Mouse (Mus musculus): ENCODE measurements around the gene Rbm47.

The Rbm47 gene

DNA sequence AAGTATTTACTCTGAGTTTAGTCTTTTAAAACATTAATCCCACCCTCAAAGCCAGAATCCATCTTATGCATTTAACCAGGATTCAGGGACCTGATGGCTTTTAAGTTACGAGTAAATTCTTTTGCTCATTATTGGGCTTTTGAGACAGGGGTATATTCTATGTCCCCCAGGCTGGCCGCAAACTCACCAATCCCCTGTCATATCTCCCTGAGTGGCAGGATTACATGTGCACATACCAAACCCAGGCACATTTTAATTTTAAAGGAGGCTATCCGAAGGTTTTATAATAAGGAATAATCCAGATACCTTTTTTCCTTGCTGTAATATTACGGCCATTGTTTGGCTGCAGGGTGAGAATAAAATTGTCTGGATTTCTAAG lies 111.3 kb downstream of the Rbm47 start:
- no peak for DNase-seq

DNA sequence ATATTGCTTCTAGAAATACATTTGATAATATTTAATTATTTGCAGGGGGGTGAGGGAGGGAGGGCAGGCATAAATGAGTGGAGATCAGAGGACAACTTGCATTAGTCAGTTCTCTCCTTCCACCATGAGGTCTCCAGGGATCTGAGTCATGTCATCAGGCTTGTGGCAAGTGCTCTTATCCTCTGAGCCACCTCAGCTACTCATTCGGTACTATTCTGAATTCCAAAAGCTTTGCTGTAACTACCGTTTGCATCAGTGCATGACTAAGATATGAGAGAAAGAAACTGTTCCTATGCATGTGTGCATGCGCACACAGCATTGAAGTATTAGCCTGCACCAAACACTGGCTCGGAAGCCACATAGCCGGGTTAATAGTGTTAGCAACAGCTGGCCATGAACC lies 114.1 kb downstream of the Rbm47 start:
- no peak for DNase-seq

DNA sequence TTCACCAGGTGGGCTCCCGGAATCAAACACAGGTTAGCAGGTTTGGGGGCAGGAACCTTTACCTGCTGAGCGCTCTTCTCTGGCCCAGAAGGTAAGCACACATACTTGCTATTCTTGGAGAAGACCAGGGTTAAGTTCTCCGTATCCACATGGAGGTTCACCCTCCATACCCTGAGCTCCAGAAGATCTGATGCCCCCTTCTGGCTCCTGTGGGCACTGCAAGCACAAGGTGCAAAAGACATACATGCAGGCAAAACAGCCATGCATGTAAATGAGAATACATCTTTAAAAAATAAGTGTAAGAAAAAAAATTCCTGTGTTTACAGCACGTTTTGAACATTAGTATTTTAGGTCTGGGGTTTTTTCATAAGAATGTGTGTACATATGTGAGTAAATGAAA lies 116.2 kb downstream of the Rbm47 start:
- peak; percentile 46 to 52 for DNase-seq

DNA sequence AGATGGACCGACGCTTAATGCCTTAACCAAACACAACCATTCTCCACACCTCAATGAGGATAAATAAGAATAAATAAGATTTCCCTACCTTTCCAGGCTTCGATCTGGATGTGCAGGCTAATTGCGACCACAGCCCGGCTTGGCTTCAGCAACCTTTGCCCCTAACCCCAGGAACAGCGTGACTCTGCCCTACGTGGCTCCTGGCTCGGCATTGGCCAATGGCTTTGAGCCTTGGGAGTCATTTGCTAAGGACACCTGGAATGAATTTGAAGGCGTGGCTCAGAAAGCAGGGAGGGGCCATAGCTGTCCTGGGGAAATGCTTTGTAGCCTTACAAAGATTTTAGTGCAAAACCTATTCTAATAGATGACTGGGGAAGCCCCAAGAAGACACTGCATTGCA lies 118.5 kb downstream of the Rbm47 start:
- no peak for DNase-seq

DNA sequence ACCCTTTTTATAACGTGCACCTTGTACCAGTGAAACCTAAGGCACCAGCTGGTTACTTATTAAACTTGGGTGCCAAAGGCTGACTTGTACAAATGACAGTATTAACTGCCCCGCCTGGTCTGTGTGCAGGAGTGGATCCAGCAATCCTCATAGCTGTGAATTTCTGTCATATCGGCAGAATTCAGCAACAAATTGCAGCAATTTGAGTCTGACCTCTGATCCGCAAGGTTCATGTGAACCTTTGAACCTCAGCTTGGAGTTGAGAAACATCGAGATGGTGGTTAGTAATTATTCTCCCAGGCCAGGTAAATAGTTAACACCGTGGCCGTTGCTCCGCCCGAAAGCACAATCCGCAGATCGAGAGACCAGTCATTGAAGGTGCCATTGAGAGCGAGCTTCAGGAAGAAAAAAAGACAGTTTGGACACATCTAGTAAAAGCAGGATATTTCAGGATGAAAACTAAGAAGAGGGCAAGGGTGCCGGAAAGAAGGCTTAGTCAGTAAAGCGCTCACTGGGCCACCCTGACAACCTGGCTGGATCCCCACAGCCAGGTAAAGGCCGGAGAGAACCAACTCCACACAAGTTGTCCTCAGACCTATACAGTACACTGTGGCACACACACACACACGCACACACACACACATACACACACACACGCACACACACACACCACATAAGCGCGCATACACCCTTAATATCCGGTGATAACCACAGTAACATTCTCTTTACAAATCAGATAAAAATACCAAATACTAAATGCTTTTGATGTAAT lies 120.0 kb downstream of the Rbm47 start:
- DNase-seq, result no peak

DNA sequence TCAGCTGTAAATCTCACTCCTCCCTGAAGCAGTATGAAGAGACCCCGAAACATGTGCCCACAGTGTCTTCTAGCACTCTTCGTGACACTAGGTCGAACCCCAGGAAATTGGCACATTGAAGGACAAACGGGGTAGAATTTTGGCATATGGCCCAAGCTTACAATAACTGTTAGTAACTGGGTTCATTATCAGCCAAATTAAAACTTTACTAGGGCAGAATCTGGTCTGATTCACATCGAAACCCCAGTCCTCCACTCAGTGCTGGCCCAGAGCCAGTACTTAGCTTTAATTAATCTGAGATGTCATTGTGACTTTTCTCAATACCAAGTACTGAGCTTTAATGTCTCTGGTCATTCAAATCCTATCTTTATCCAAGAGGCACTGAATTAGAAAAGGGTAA lies 122.1 kb downstream of the Rbm47 start:
- DNase-seq, result no peak

DNA sequence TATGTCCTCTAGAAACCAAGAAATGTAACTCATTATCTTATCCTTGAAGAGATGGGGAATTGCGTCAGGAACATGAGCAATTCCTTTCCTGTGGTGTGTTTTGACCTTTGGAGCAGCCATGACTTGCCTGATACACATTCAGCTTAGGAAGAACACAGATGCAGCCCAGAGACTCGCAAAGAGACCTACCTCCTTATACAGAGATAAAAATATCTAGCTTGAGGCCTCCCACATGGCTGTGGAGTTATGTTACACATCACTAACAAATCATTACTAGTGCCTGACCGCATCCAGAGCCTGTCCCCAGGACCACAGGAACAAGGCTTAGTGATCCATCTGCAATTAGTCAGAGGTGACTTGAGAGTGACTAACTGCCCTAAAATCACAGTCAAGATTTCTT lies 126.6 kb downstream of the Rbm47 start:
- no peak for DNase-seq

DNA sequence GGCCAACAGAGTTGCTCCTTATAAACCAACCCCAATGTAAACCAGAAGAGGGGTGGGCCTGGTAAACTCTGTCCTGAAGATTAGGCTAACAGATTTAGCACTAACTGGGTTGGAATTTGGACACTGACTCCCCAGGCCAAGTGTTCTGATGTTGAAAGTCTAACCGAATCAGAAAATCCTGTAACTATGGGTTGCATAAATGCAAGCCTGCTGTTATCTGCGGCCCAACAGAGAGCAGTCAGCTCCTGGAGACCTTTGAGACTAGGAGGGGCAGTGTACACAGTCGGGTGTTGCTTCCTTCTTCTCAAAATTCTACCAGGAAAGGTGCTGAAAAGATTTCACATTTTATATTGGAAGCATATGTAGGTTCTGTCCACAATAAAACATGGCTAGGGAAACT lies 129.0 kb downstream of the Rbm47 start:
- DNase-seq, result no peak

DNA sequence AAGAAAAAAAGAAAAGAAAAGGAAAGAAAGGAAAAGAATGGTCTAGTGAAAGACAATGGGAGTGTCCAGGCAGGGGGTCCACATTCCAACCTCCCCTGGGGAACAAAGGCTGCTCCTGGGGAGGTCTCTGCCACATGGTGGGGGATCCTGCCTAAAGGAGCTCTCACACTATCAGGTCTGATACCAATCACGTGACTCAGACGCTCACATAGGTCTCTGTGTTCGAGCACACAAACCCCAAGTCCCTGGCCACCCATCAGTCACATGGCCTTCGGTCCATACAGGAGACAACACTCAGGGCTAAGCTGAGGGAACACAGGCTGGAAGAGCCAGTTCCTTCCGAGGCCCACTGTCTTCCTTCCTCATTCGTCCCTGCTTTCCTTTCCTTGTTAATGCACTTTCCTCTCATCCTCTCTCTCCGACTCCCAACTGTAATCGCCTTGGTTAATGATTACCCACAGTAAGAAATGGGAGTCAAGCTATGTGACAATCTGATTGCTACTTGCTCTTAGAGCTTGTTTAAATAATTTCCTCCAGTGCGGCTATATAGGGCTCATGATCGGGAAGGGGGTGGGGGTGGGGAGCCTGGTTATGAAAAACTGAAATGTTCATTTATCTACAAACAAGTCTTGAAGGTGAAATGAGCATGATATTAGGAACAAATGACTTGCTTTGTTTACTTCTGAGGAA lies 130.1 kb downstream of the Rbm47 start:
- DNase-seq, result no peak

DNA sequence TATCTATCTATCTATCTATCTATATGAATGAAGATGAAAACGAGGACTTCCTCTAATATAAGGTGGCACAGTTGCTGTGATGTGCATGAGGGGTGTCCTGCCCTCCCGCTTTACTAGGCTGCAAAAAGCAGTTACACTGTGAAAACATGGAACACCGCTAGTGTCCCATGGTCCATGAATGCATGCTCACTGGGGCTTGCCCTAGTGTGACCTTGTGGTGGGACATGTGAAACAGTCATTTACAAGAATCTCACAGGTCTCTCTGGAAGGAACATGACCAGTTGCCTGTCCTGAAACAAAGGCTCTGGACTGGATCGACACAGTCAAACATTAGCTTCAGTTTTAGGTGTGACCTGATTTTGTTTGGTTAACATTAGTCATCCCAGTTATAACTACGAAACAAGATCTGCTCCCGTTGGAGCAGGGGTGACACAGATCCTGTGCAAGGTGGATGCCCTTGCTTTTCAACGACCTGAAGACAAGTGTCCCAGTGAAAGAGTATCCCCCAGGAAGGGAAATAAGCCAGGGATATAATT lies 132.1 kb downstream of the Rbm47 start:
- no peak for DNase-seq

DNA sequence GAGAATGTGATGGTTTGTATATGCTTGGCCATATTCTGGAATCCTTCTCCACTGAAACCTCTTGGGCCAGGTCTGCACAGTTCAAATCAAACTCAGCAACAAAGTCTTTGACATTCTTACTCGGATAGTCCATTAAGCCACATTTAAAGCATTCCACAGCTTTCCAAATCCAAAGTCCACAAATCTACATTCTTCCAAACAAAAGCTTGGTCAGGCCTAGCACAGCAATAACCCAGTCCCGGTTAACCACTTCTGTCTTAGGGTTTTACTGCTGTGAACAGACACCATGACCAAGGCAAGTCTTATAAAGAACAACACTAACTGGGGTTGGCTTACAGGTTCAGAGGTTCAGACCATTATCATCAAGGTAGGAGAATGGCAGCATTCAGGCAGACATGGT lies 133.1 kb downstream of the Rbm47 start:
- no peak for DNase-seq

DNA sequence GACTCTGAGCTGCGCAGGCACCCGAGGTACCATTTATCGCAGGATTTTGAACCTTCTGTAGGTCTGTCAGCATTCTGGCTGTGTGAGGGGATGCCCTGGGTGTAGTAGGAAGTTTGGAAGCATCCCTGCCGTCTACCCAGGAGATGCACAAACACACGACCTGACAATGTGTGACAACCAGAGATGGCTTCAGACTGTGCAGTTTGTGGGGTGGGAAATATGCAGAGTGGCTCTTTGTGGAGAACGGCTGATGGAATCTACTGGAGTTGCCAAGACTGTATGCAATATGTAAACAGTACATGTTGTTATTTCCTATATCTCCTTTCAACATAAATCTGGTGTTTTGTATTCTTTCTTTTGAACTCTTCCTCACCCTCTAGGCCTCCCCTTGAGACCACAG lies 135.9 kb downstream of the Rbm47 start:
- DNase-seq, result no peak

DNA sequence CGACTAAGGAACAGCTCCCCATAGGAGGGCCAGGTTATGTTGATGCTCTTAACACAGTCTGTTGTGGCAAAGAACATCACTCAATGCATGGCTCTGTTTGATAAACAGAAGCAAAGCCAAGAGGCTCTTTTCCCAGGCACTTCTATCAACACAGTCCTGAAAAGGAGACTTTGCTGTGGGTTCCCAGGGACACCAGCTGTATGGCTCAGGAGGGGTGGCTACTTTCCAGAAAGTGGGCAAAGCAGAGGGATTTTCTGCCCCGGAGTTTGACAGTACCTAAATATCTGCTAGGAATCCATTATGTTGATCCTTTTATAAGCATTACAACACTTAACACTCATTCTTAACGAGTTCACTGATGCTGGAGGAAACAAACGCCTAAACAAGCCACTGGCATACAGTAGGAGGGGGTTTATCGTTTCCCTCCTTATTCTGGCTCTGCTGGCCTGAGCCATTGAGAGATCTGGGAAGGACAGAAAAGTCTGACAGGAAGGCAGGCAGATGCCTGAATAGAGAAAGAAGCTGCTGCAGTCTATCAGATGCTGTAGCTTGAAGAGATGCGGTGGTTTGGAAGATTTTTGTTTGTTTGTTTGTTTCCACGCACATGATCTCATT lies 136.4 kb downstream of the Rbm47 start:
- DNase-seq, result no peak

DNA sequence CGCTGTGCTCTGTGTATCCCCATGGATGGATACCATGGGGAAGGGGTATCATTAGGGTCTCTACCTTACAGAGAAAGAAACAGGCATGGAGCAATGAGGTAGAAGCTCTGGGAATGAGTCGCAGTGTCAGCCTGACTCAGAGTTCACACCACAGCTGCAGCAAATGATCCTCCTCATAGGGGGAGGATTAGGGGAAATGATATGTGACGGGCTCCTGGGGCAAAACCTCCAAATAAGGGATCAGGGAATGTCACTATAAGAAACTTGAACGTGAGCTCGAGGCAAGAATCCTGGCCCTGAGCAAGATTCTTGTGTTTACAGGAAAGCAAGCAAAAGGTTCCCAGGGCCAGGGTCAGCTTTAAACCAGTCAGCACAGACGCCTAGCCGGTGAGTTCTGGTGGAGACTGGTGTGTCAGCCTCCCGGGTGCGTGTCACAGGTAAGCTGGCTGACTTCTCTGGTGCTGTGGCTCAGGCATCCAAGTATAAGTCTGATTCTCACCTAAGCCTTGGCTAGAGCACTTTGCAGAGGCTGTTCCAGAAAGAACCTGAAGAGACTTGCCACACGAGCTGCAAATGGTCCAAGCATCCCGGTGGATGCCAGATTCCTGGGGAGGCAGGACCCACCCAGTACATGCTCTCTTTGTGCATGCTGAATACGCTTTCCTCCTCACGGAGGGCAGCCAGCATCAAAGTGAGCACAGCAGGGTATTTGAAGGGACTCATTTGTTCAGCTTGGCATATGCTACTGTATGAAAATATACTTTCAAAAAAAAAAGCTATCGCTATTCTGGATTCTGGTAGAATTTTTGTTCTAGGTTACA lies 138.3 kb downstream of the Rbm47 start:
- no peak for DNase-seq

DNA sequence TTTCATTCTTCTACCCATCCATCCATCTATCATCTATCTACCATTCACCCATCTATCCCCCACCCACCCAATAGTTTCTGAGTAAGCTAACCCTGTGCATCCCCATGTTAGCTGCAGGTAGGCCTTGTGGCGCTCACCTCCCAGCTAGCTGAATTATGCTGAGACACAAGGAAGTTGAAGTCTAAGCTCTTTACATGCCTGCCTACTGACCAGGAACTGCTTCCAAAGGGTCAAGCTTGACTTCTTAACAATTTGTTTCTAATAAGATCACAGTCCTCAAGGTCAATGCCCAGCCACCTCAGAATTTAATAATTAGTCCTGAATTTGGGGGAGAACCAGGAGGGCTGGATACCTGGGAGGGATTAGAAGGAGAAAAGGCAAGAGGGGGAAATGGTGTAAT lies 140.1 kb downstream of the Rbm47 start:
- no peak for DNase-seq

DNA sequence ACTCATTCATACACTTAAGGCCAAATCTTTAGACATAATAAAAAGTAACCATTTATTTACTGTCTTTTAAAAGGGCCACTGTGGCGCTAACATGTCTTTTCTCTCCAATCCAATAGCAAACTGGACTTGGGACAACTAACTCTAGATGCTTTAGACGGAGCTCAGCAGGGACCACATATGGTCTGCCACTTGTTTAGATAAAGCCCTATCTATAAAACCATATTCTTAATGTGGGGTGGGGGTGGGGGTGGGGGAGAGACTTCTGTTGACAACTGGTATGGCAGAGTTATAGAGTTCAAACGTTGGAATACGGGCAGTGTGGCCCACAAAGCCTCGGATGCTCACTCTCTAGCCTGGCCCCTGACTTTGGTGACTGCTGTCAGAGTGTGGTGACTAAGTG lies 141.2 kb downstream of the Rbm47 start:
- no peak for DNase-seq

DNA sequence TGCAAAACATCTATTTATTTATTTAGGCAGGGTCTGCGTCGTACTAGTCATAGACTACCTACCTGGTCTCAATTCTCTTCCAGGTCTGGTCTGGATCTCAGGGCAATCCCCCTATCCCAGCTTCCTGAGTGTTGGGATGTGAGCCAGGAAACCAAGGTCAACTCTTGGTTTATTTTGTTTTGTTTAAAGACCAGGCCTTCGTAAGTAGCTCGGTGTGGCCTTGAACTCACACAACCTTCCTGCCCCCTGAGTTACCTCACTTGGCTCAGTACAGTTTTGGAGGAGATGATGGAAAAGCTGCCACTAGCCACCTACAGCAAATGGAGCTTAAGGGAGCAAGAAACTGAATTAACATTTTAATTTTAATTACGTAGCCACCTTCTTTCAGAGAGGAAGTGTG lies 144.7 kb downstream of the Rbm47 start:
- no peak for DNase-seq

DNA sequence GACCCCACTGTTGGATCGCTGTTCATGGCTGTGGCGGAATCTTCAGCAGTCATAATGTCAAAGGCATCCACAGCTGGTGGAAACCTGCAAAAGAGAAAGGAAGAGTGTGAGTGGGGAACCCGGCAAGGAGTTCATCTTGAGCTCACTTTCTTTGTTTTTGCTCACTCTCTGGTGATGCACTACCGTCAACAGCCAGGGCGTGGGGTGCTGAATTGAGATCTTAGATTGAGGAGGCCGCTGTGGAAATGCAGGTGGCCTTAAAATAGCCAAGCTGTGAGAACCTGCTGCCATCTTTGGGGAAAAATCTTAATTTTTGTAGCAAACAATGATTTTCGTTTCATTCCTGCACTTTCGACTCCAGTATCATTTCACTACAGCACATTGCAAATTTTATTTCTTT lies 145.7 kb downstream of the Rbm47 start:
- DNase-seq, result no peak

DNA sequence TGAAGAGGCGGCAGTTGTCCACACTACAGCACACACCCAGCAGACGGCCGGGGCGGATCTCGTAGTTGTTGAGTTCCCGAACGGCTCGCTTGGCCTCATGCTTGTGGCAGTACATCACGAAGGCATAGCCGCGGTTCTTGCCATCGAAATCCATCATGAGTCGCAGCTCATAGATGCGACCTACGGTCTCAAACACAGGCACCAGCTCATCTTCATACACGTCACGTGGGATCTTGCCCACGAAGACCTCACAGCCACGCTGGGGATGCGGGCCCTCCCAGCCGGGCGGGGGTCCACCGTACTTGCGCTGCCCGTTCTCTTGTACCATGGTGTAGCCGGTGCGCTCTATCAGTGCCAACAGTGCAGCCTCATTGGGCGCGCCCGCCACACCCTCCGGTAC lies 146.1 kb downstream of the Rbm47 start:
- DNase-seq, result no peak

DNA sequence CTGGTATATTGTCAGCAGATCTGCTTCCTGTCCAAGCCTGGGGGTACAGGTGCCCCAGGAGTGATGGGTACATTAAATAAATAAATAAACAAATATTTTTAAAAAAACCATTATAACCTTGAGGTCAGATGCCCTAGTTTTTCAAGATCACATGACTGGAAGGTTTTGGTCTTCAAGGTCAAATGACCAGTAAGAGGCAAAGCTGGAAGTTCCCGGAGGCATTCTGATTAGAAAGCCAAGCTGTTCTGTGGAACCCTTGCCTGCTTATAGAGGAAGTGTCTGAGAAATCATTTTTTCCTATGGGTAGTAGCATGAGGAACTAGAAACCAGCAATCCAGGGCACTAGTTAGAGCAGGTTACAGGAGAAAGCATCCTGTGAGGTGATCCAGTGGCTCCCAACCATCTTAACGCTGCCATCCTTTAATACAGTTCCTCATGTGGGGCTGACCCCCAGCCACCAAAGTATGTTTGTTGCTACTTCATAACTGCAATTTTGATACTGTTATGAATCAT lies 157.4 kb downstream of the Rbm47 start:
- no peak for DNase-seq

DNA sequence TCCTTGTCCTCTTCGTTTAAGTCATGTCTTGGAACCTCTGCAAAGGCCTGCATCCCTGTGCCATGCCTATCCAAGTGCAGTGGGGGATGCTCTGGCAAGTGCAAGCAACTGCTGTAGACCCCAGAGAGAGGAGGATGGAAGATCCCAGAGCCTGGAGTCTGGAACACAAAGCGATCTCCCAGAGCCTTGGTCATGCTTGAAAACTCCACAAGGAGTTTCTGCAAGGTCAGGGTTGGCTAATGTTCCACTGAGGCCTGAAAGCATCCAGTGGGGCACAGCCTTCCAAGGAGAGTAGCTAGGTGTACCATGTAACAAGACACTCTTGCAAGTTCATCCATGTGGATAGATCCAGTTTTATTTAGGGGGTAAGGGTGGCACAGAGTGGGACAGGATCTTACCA lies 158.5 kb downstream of the Rbm47 start:
- DNase-seq, result no peak

DNA sequence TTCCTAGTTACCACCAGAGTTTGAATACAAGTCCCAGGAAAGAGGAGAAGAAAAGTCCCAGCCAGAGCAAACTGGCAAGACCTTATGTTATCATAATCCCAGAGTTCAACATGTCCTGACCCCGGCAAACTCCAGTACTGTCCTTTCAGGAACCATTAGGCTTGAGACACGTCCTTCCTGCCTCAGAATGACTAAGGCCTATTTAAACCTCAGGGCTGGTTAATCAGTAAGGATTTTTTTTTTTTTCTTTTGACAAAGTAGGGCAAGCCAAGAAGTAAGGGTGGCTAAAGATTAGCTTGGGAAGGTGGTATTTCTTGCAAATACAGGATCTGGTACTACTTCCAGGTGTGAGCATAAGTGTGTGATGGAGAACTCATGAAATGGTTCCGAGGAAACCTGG lies 158.9 kb downstream of the Rbm47 start:
- no peak for DNase-seq

Measured in B cell, adult 2 months (primary cell).